Mouse (Mus musculus) CD8-positive naive resting alpha-beta T cell, adult 57 days (primary cell): ENCODE data around the gene Samd4. TPM values are rescaled to one million over a fixed set of nuclear protein-coding genes. Genes with fewer than 3 reads are reported as not detected.

Source experiments
- total RNA-seq: library from RNA; stranded (reverse); gene quantifications from one replicate; pipeline ENCODE4 v1.2.4, GENCODE M21; 2023

The Samd4 gene
- total RNA-seq, result 0.80 TPM

GRCm38 (mm10) chr14:46882431-46883067 is at the start of gene Samd4:
Gene Samd4 (plus strand): TSS chr14:46882854.

Other genes starting within 250 kb of the Samd4 start
- 1.5 TPM for gene Cdkn3, start 122.3 kb upstream of the Samd4 start, total RNA-seq
- gene Cnih1, start 94.4 kb upstream of the Samd4 start, total RNA-seq, result 26.1 TPM
- 107 TPM for gene Gmfb, start 60.6 kb upstream of the Samd4 start, total RNA-seq
- gene Cgrrf1, start 50.7 kb upstream of the Samd4 start, total RNA-seq, result 19.6 TPM